Mouse (Mus musculus) liver, adult 2 months (tissue): ENCODE data around the gene Sh3tc1. TPM values are rescaled to one million over a fixed set of nuclear protein-coding genes. Genes with fewer than 3 reads are reported as not detected.
A peak's percentile ranks its signal among the peaks of the same experiment; 100 is the strongest.

Experiments
- DNase-seq: peaks from one replicate; pipeline ENCODE4 v3.0.0-alpha.2; 2011; ENCODE audit warnings: low read depth, low spot score; ENCODE audit errors: extremely low read depth
- H3K27ac ChIP-seq: fragments of 200-500 bp; replicated peaks from 2 replicates; pipeline ENCODE4 v1.5.1; 2012; ENCODE audit warnings: low read depth, mild to moderate bottlenecking, control low read depth, inconsistent platforms, low read length; ENCODE audit not compliant: insufficient read depth
- H3K27me3 ChIP-seq: fragments of 200-500 bp; 2 replicates; pipeline ENCODE4 v1.6.1; 2012; ENCODE audit warnings: mild to moderate bottlenecking, moderate library complexity, low read length, inconsistent platforms; ENCODE audit not compliant: control insufficient read depth, insufficient read depth
- H3K36me3 ChIP-seq: fragments of 200-500 bp; 2 replicates; pipeline ENCODE4 v1.6.1; 2012; ENCODE audit warnings: low read length, inconsistent platforms; ENCODE audit not compliant: control insufficient read depth, insufficient read depth
- H3K4me1 ChIP-seq: fragments of 200-500 bp; 2 replicates; pipeline ENCODE4 v1.6.1; 2011; ENCODE audit warnings: low read length; ENCODE audit not compliant: control insufficient read depth, insufficient read depth
- H3K4me3 ChIP-seq: fragments of 200-500 bp; 2 replicates; pipeline ENCODE4 v1.5.1; 2011; ENCODE audit warnings: low read depth, mild to moderate bottlenecking, control low read depth, low read length, moderate library complexity; ENCODE audit not compliant: insufficient read depth
- H3K79me2 ChIP-seq: fragments of 200-500 bp; 2 replicates; pipeline ENCODE4 v1.6.1; 2012; ENCODE audit warnings: inconsistent platforms, mild to moderate bottlenecking, low read length, moderate library complexity; ENCODE audit not compliant: control insufficient read depth, insufficient read depth
- H3K9ac ChIP-seq: fragments of 200-500 bp; 2 replicates; pipeline ENCODE4 v1.6.1; 2012; ENCODE audit warnings: low read depth, mild to moderate bottlenecking, control low read depth, inconsistent platforms, low read length
- CTCF ChIP-seq: fragments of 200-500 bp; IDR thresholded peaks from 2 replicates; pipeline ENCODE4 v1.5.1; 2011; ENCODE audit warnings: low read depth, low read length, control low read depth
- POLR2A ChIP-seq: fragments of 200-500 bp; IDR thresholded peaks from 2 replicates; pipeline ENCODE4 v1.6.1; 2011; ENCODE audit warnings: low read length, control low read depth; ENCODE audit not compliant: insufficient read depth; ENCODE audit errors: extremely low read depth
- WGBS: fragments of 180-500 bp; shearing (Covaris S2); methylation state at CpG from one replicate; pipeline ENCODE4 v1.1.7; 2018; 5-methylcytosine and 5-hydroxymethylcytosine counted together
- polyA plus RNA-seq: library from polyadenylated mRNA; depleted of rRNA; stranded (reverse); fragments of >200 nt; gene quantifications from 2 replicates; pipeline ENCODE4 v1.2.3, GENCODE M21; 2012
- total RNA-seq: library from RNA; depleted of rRNA; stranded (reverse); fragments of >200 nt; gene quantifications from 2 replicates; pipeline ENCODE4 v1.2.3, GENCODE M21; 2014

Sh3tc1 gene
- total and polyA plus RNA-seq, 2 experiments, result 3.0 to 5.2 TPM

GRCm38 (mm10) chr5:35717946-35718345, 21.8 kb downstream of the Sh3tc1 start:
- H3K27ac ChIP-seq, result no peak overlapping the region
- 42% methylated on average over 4 of the region's 4 CpGs for WGBS
- peaks cover 3% of the 10 kb centered on the region; the same call in 1 of the 2 replicates for H3K4me1 ChIP-seq
- H3K36me3 ChIP-seq, result no peaks in the 10 kb centered on the region
- H3K4me3 ChIP-seq, result no peak overlapping the region
- TF ChIP-seq POLR2A (no peak), CTCF (peak; percentile 51)
- H3K9ac ChIP-seq, result no peak overlapping the region
- DNase-seq, result no peak
- H3K27me3 ChIP-seq, result no peaks in the 10 kb centered on the region
- H3K79me2 ChIP-seq, result no peaks in the 10 kb centered on the region

DNA sequence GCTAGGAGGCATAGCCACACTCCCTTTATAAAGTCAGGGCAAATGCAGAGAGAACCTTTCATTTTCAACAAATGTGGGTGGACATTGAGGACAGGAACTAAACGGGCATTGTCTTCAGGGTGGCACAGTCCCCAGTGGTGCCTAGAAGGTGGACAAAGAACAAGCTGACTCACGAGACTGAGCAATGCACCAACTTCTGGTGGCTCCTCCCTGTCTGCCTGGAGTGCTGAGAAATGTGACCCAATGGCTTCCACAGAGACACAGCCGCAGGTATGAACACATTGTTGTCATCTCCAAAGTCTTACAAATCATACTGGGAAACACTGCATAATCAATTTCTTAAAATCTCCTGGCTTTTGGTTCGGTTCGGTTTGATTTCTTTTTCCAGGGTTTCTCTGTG, 22.3 kb downstream of the Sh3tc1 start:
- Histone ChIP-seq H3K4me1 (peaks cover 3% of the 10 kb centered on the region; the same call in 1 of the 2 replicates), H3K9ac (no peak overlapping the region), H3K79me2 (no peaks in the 10 kb centered on the region), H3K27ac (no peak overlapping the region), H3K27me3 (no peaks in the 10 kb centered on the region), H3K36me3 (no peaks in the 10 kb centered on the region), H3K4me3 (no peak overlapping the region)
- TF ChIP-seq POLR2A (no peak), CTCF (no peak)
- DNase-seq, result no peak
- 81% methylated on average over 5 of the region's 5 CpGs for WGBS

- H3K36me3 ChIP-seq, result no peaks in the 10 kb centered on the region; the same call in 1 of the 2 replicates
- H3K27ac ChIP-seq, result no peak overlapping the region
- H3K79me2 ChIP-seq, result no peaks in the 10 kb centered on the region
- TF ChIP-seq POLR2A (no peak), CTCF (peak; percentile 93)
- no peak overlapping the region for H3K4me3 ChIP-seq
- peak; percentile 52 for DNase-seq
- H3K9ac ChIP-seq, result no peak overlapping the region
- WGBS, result 56% methylated on average over 13 of the region's 13 CpGs
- no peaks in the 10 kb centered on the region for H3K27me3 ChIP-seq
- H3K4me1 ChIP-seq, result no peaks in the 10 kb centered on the region
Measured at GRCm38 (mm10) chr5:35713649-35714354, 26.0 kb downstream of the Sh3tc1 start.

DNA sequence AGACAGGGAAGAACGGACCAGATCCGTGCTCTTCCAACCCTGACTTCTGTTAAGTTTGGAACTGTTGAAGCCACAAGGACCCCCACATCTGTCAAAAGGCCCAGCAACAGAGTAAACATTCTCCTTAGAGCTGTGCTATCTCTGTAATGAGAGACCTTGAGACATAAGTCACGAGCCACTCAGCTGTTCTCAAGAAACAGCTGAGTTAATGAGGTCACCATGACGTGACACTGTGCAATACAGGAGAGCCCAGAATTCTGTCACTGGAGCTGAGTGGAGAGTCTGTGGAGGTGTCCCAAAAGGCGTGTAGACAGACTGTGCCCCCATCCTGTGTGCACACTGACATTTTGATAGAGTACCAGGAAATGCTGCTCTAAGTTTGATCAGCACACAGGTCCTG, 27.3 kb downstream of the Sh3tc1 start:
- no peak overlapping the region for H3K9ac ChIP-seq
- WGBS, result 66% methylated on average over 5 of the region's 5 CpGs
- H3K4me3 ChIP-seq, result no peak overlapping the region
- H3K27me3 ChIP-seq, result no peaks in the 10 kb centered on the region
- TF ChIP-seq CTCF (no peak), POLR2A (no peak)
- no peak for DNase-seq
- no peak overlapping the region for H3K27ac ChIP-seq
- no peaks in the 10 kb centered on the region for H3K79me2 ChIP-seq
- no peaks in the 10 kb centered on the region for H3K4me1 ChIP-seq
- no peaks in the 10 kb centered on the region; the same call in 1 of the 2 replicates for H3K36me3 ChIP-seq

DNA sequence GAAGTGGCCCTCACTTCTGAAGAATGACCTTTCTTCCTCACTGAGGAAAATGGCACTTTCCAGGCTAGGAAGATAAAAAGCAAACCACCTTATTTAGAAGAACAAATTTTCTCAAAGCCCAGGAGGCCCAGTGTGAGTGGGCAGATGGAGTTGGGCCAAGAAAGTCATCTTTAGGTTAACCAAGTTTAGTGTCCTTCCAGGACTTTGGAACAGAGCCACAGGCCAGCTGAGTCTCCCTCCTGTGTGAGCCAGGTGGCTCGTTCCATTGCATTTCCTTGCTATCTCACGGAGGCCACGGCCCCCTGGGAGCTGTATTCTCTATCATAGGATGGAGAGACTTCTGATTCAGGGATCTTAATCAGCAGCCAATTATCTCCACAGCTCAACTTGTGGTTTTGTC, 28.9 kb downstream of the Sh3tc1 start:
- 88% methylated on average over 3 of the region's 3 CpGs for WGBS
- TF ChIP-seq CTCF, result no peak
- no peak for TF ChIP-seq POLR2A
- Histone ChIP-seq H3K27me3 (no peaks in the 10 kb centered on the region), H3K9ac (no peak overlapping the region), H3K4me3 (no peak overlapping the region), H3K4me1 (no peaks in the 10 kb centered on the region), H3K36me3 (no peaks in the 10 kb centered on the region; the same call in 1 of the 2 replicates), H3K79me2 (no peaks in the 10 kb centered on the region), H3K27ac (no peak overlapping the region)
- no peak for DNase-seq

- Histone ChIP-seq H3K9ac (no peak overlapping the region), H3K27me3 (no peaks in the 10 kb centered on the region), H3K4me1 (no peaks in the 10 kb centered on the region), H3K27ac (no peak overlapping the region), H3K36me3 (no peaks in the 10 kb centered on the region; the same call in 1 of the 2 replicates), H3K4me3 (no peak overlapping the region), H3K79me2 (no peaks in the 10 kb centered on the region)
- WGBS, result 18% methylated on average over 3 of the region's 3 CpGs
- TF ChIP-seq POLR2A (no peak), CTCF (no peak)
- DNase-seq, result peak; percentile 70
Measured at GRCm38 (mm10) chr5:35710481-35710880, 29.3 kb downstream of the Sh3tc1 start.
